Mouse (Mus musculus) c-Kit-positive CD71-positive TER-119-negative erythroid progenitor cells, embryonic 14.5 days (primary cell): ENCODE measurements around the gene Cdh13.

Experiments used
- DNase-seq: peaks from one replicate; pipeline ENCODE4 v3.0.0-alpha.2; 2013; ENCODE audit warnings: low read depth

The Cdh13 gene

DNA sequence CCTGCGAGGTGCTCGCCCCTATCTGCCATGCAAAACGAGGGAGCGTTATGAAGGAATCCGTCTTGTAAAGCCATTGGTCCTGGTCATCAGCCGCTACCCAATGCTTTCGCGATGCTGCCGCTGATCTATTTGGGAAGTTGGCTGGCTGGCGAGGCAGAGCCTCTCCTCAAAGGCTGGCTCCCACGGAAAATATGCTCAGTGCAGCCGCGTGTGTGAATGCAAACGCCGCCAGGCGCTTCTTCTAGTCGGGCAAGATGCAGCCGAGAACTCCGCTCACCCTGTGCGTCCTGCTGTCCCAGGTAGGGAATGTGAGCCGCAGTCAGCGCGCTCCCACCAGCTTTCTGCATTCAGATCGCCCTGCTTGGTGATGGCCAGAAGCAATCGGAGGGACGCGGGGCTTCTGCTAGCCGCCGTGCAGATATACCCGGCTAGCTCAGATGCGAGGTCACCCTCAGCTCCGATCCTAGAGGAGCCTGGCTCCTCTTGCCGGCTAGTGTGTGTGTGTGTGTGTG, at the start of gene Cdh13:
Gene Cdh13 (plus strand): TSS at position 134 of the 512 bp plus-strand sequence.
- DNase-seq: no peak

- DNase-seq: no peak
Observed at GRCm38 (mm10) chr8:118235626-118236025, 47.9 kb upstream of the Cdh13 start.

DNA sequence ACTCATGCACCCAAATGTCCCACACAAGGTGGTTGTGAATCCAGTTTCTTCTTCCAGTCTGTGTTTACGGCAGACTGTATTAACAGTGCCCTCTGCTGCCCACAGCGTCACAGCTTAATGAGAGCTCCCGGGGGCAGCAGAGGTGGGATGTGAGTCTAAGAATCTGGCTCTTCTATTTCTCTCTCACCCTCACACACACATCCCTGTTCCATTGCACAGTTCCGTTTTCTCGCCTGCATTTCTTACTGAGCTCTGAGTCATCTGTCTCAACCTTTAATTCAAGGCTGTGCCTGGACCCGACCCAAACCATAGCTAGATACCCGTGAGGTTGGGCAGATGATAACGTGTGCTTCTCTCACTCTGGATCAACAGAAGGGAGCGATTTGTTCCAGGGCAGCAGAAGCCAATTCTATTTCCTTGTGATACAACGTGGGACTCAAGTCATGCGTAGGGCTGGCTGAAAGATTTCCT, 46.3 kb upstream of the Cdh13 start:
- DNase-seq: no peak

GRCm38 (mm10) chr8:118238156-118238555, 45.4 kb upstream of the Cdh13 start:
- no peak for DNase-seq

- DNase-seq: no peak
Observed at GRCm38 (mm10) chr8:118239186-118239585, 44.3 kb upstream of the Cdh13 start.

- DNase-seq: no peak
Observed at GRCm38 (mm10) chr8:118249319-118249718, 34.2 kb upstream of the Cdh13 start.

DNA sequence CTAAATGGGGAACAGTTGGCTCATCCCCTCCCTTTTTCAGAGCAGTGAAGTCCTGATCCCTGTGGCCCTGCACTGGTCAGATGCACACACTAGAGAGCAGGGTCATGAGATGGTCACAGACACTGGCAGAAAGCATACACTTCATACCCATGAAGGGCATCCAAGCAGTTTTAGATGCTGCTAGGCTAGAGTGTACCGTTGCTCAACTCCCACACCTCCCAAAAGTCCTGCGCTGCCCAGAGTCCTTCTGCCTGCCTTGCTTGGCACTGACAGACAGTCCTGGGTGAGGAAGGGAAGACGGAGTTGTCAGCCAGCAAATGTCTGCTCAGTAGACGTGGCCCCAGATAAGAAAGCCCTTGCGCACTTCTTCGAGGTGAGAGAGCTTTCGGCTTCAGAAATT, 33.6 kb upstream of the Cdh13 start:
- DNase-seq: no peak

DNA sequence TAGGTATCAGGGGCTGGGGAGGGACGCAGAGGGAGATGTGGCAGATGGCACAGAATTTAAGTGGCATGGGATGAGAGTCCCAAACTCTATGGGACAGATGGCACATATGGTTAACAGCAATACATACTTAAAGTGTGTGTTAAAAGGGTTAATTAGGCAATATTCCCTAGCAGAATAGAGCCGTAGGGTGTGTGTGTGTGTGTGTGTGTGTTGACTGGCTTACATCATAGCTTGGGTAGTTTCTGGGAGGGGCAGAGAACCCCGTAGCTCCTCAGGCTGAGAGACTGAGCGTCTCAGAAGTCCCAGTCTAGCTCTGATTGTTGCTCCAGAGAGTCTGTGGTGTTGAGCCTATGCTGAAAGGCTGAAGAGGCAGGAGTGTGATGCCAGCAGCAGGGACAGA, 20.4 kb upstream of the Cdh13 start:
- DNase-seq: no peak

- DNase-seq: no peak
Observed at GRCm38 (mm10) chr8:118270751-118271402, 12.7 kb upstream of the Cdh13 start.

DNA sequence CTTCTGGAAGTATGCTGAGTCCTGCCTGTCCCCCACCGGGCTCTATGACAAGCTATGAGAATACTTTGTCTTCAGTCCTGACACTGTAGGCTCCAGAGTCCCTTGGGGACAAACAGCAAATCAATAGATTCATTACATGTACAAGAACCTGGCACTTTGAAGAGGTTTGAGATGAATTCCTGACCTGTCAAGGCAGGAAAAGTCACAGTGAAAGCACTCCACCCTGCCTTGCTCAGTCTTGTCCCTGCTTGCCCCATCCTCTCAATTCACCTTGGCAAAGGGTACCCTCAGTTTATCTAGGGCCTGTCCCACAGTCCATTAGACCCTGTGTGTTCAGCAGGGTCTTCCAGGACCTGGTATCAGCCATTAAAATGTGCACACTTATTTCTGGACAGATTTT, 11.0 kb upstream of the Cdh13 start:
- no peak for DNase-seq

DNA sequence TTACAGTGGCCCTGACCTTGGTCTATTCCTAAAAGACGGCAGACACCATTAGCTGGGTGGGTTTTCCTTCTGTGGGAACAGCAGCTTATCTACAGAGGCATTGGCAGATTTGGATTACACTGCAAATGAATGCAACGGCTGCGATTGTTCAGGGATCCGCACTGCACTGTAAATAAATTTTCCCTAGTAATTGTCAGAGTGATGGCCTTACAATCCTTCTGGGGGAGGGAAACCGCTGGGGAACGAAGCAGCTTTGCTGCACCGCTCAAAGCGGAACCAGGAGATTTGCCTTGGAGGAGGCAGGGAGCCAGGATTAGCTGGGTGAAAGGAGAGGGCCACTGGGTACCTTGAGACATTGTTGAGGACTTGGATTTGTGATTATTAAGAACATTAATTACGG, 9.3 kb upstream of the Cdh13 start:
- DNase-seq: no peak

- peak; percentile 13 for DNase-seq
Observed at GRCm38 (mm10) chr8:118274688-118275087, 8.8 kb upstream of the Cdh13 start.

DNA sequence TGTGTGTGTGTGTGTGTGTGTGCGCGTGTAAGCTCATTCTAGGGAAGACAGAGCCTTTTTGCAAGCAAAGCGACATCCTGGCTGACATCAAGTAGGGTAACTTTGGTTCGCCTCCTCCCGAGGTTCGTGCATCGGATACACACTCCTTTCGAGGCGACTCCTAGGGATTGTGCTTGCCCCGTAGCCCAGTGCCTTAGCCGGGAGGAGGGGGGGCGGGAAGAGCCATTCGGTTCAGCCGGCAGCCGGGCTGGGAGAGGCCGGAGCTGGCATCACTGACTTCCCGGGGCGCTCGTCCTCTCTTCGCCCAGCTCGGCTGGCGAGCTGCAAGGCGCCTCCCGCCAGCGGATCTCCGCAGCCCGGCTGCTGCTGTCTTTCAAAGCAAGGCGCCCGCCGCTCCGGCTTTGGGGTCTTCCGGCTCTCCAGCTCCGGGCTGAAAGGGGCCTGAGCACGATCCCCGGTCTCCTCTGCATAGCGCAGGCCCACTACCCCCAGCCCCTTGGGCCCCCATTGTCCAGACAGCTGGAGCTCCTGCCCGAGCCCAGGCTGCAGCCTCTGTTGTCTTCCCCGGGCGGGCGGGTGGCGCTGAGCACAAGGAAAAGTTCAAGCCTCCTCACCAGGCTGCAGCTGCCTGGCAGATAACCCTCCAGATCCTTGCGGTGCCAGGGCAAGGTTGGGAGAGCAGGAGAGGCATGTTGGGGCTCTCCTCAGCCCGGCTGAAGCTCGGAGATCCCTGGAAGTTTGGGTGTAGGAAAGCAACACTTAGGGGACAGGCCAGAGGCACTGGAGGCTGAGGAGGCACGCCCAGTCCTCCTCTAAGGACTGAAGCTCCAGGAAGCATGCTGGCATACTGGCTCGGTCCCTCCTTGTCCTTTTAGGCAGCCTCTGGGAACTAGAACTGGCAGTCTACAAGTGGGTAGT, 838 bp downstream of the Cdh13 start:
- DNase-seq: no peak

DNA sequence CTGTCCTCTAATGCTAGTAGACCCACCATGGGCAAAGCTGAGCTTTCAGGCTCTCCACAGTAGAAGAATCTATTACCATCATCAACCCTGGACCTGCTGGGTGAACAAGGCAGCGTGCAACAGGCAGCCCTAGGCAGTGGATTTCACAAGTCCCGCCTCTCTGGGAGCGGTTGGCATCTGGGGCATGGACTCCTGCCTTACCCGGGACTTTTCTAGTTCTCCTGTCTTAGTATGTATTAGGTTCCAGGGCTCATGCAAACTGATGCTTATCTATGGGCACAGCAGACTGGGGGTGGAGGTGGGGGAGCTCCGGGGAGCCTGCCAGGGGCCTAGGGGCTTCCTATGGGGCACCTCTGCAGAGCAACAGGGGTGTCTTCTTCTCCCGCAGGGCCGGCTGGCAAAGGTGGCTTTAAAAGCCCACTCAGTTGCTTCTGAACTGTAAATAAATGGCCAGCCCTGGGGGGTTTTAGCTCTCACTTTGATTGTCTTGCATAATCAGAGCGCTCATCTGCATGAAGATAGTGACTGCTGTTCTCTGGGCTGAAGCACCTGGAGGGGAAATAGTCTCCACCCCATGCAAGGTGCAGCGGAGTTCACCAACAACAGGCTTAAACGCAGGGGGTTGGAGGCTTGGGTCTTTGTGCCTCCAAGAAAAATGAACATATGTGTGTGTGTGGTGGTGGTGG, 2.2 kb downstream of the Cdh13 start:
- no peak for DNase-seq

- no peak for DNase-seq
Observed at GRCm38 (mm10) chr8:118286282-118287180, 3.0 kb downstream of the Cdh13 start.

- no peak for DNase-seq
Observed at GRCm38 (mm10) chr8:118287496-118287895, 4.0 kb downstream of the Cdh13 start.

DNA sequence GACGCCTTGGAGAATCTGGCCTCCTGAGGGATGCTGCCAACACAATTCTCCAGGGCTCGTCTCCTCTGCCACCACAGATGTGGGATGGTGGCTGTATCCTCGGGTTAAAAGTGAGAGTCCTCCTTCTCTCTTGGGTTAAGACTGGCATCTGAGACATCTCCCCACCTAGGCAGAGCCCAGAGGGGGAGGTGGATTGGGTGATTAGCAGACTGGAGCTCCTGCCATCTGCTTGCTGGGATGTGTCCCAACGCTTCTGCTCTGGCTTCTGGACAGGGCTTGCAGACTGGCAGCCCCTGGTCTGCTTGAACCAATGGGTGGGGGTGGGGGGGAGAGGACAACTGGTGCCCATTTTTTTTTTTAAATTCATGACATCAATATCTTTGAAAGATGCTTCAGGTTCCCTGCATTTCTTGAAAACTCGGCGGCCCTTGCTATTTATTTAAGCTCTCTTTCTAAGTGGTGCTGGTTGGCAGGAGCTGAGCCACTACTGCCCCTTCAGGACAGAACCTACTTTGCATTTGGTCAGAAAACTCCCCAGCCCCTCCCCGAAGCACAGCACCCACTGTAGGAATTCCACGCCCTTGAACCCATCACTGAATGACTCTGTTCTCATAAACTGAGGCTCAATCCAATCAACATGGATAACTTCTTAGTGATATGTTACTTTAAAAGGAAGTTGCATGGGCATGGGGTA, 4.9 kb downstream of the Cdh13 start:
- DNase-seq: no peak

GRCm38 (mm10) chr8:118289091-118289490, 5.6 kb downstream of the Cdh13 start:
- no peak for DNase-seq

DNA sequence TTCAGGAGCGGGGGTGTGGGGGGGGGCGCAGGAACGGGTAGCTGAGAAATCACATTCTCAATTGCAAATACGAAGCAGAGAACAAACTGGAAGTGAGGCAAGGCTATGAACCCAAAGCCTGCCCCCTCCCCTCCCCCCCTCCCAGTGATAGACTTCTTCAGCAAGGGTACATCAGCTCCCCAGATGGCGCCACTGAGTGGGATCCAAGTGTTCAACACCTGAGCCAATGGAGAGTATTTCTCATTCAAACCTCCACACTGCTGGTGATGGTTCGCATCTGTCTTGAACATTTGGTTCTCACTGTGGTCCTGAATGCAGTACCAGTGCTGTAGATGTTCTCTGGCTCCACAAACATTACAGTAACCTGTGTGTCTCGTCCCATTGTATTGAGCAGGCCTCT, 6.0 kb downstream of the Cdh13 start:
- DNase-seq: no peak

DNA sequence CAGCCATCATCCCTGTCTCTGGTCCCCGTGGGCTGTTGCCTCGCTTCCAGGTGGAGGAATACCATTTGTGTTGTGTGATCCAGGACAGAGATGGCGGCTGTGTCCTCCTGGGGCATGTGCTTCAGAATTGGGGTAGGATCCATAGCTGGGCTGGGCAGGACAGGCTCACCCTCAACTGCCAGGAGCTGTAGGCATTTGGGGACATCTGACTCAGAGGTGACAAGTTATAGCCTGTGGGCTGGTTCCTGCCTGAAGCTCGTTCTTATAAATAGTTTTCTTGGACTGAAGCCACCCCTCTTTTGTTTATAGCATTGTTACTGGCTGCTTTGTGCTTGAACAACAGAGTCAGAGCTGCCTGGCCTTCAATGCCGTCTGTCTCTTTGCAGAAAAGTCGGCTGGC, 6.7 kb downstream of the Cdh13 start:
- DNase-seq: no peak

GRCm38 (mm10) chr8:118296477-118296876, 12.9 kb downstream of the Cdh13 start:
- DNase-seq: no peak
